Mouse (Mus musculus) embryonic fibroblast, embryonic 13.5 days (primary cell): ENCODE measurements around the gene Fryl.

Experiments used
- CTCF ChIP-seq: IDR thresholded peaks from 2 replicates; pipeline ENCODE4 v1.5.1; 2011; ENCODE audit warnings: mild to moderate bottlenecking, control low read depth, low read length, moderate library complexity, borderline replicate concordance; ENCODE audit not compliant: insufficient read depth
- POLR2A ChIP-seq: IDR thresholded peaks from 2 replicates; pipeline ENCODE4 v1.6.1; 2011; ENCODE audit warnings: low read depth, mild to moderate bottlenecking, control low read depth, low read length, moderate library complexity

GRCm38 (mm10) chr5:73248211-73248610 lies 8.2 kb downstream of the Fryl start:
- TF ChIP-seq CTCF (no peak), POLR2A (no peak)
